Mouse (Mus musculus) intestine, postnatal 0 days (tissue): ENCODE measurements around the gene Fam89a. TPM values are rescaled to one million over a fixed set of nuclear protein-coding genes. Genes with fewer than 3 reads are reported as not detected.

ENCODE experiments used
- ATAC-seq: fragments of 200-750 bp; cut with Nextera tagmentation; 2 replicates; pipeline ENCODE4 v1.8.0; 2017; ENCODE audit warnings: mild to moderate bottlenecking, moderate TSS enrichment, moderate library complexity
- H3K27ac ChIP-seq: fragments of 300-500 bp; sonication (generic); 2 replicates; pipeline ENCODE4 v1.5.1; 2014; ENCODE audit warnings: mild to moderate bottlenecking, low read depth, low read length, moderate library complexity
- H3K27me3 ChIP-seq: fragments of 300-500 bp; sonication (generic); replicated peaks from 2 replicates; pipeline ENCODE4 v1.6.1; 2014; ENCODE audit warnings: low read length, mixed read lengths; ENCODE audit not compliant: control insufficient read depth, insufficient read depth
- H3K36me3 ChIP-seq: fragments of 300-500 bp; sonication (generic); 2 replicates; pipeline ENCODE4 v1.6.1; 2014; ENCODE audit warnings: mild to moderate bottlenecking, moderate library complexity; ENCODE audit not compliant: control insufficient read depth, insufficient read depth
- H3K4me1 ChIP-seq: fragments of 300-500 bp; sonication (generic); replicated peaks from 2 replicates; pipeline ENCODE4 v1.6.1; 2014; ENCODE audit warnings: antibody characterized with exemption, low read length, mixed read lengths; ENCODE audit not compliant: control insufficient read depth, insufficient read depth
- H3K4me2 ChIP-seq: fragments of 300-500 bp; sonication (generic); replicated peaks from 2 replicates; pipeline ENCODE4 v1.6.1; 2014; ENCODE audit warnings: low read depth, mild to moderate bottlenecking, moderate library complexity
- H3K4me3 ChIP-seq: fragments of 300-500 bp; sonication (generic); 2 replicates; pipeline ENCODE4 v1.5.1; 2014; ENCODE audit warnings: low read depth, low read length
- H3K9ac ChIP-seq: fragments of 300-500 bp; sonication (generic); 2 replicates; pipeline ENCODE4 v1.6.1; 2014; ENCODE audit warnings: mild to moderate bottlenecking, low read depth, low read length
- H3K9me3 ChIP-seq: fragments of 300-500 bp; sonication (generic); 2 replicates; pipeline ENCODE4 v1.6.1; 2016; ENCODE audit warnings: mixed run types; ENCODE audit not compliant: control insufficient read depth
- CTCF ChIP-seq: sonication (generic); IDR thresholded peaks from 2 replicates; pipeline ENCODE4 v1.5.1; 2016; ENCODE audit warnings: low read depth, mild to moderate bottlenecking, control low read depth, antibody characterized with exemption, moderate library complexity
- WGBS: fragments of 180-500 bp; shearing (Covaris S2); extraction: QIAGEN DNeasy Blood & Tissue Kit; methylation state at CpG from one replicate; pipeline ENCODE4 v1.1.7; 2014; 5-methylcytosine and 5-hydroxymethylcytosine counted together
- polyA plus RNA-seq: library from polyadenylated mRNA; unstranded; fragments of >200 nt; fragmentation: Nextera tagmentation; extraction: Ambion mirVana; gene quantifications from 2 replicates; pipeline ENCODE4 v1.2.1, GENCODE M21; 2015

Fam89a gene
- polyA plus RNA-seq, 1 experiment from 2014 or later = 1.9 TPM

DNA sequence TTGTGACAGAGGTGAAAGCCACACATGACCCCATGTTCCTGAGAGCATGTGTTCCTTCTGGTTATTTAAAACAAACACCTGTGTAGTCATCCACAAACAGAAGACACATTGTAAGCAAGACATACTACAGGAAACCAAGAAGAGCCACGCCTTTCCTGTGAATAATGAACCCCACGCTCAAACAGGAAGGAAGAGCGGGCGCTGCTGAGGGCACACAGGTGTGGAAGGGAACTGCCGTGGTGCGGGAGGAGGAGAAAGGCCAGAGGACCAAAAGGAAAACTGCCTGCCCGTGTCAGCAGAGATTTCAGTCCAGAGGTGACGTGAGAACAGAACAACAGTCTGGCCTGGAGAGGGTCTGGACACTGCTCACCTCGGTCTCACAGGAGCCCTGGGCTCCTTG lies 50.6 kb downstream of the Fam89a start:
- Histone ChIP-seq H3K9ac (no peak overlapping the region), H3K36me3 (peaks cover 32% of the 10 kb centered on the region; the same call in 1 of the 2 replicates), H3K4me2 (no peak overlapping the region), H3K9me3 (no peaks in the 10 kb centered on the region), H3K4me3 (no peak overlapping the region), H3K27ac (no peak overlapping the region), H3K27me3 (no peaks in the 10 kb centered on the region), H3K4me1 (no peaks in the 10 kb centered on the region)
- ATAC-seq = no peak
- TF ChIP-seq CTCF = no peak
- WGBS = 54% methylated on average over 9 of the region's 9 CpGs

- H3K9ac ChIP-seq = no peak overlapping the region
- peaks cover 32% of the 10 kb centered on the region; the same call in 1 of the 2 replicates for H3K36me3 ChIP-seq
- no peak overlapping the region for H3K4me2 ChIP-seq
- H3K27ac ChIP-seq = no peak overlapping the region
- 84% methylated on average over 5 of the region's 5 CpGs for WGBS
- no peaks in the 10 kb centered on the region for H3K9me3 ChIP-seq
- no peak for ATAC-seq
- no peak overlapping the region for H3K4me3 ChIP-seq
- TF ChIP-seq CTCF = no peak
- no peaks in the 10 kb centered on the region for H3K4me1 ChIP-seq
- no peaks in the 10 kb centered on the region for H3K27me3 ChIP-seq
Observed at GRCm38 (mm10) chr8:124700271-124700670, 51.4 kb downstream of the Fam89a start.

GRCm38 (mm10) chr8:124695424-124696100 lies 56.1 kb downstream of the Fam89a start:
- WGBS = 56% methylated on average over 22 of the region's 22 CpGs
- no peak for TF ChIP-seq CTCF
- H3K9ac ChIP-seq = no peak overlapping the region
- H3K4me2 ChIP-seq = no peak overlapping the region
- no peaks in the 10 kb centered on the region for H3K9me3 ChIP-seq
- peak; percentile 71 for ATAC-seq
- no peak overlapping the region for H3K27ac ChIP-seq
- H3K4me3 ChIP-seq = no peak overlapping the region
- no peaks in the 10 kb centered on the region for H3K27me3 ChIP-seq
- H3K4me1 ChIP-seq = no peaks in the 10 kb centered on the region
- peaks cover 53% of the 10 kb centered on the region for H3K36me3 ChIP-seq

- Histone ChIP-seq H3K36me3 (peaks cover 41% of the 10 kb centered on the region), H3K9ac (no peak overlapping the region), H3K27ac (no peak overlapping the region), H3K27me3 (no peaks in the 10 kb centered on the region), H3K4me2 (no peak overlapping the region), H3K4me3 (no peak overlapping the region), H3K4me1 (no peaks in the 10 kb centered on the region), H3K9me3 (no peaks in the 10 kb centered on the region)
- TF ChIP-seq CTCF = no peak
- no peak for ATAC-seq
- WGBS = 91% methylated on average over 4 of the region's 4 CpGs
Observed at GRCm38 (mm10) chr8:124691706-124692105, 59.9 kb downstream of the Fam89a start.

Other genes starting within 250 kb of the Fam89a start
- gene Cog2, start 231.1 kb downstream of the Fam89a start, polyA plus RNA-seq = 19.5 and 20.6 TPM in 2 replicates
- 11.3 and 11.8 TPM in 2 replicates for gene Agt, start 182.1 kb downstream of the Fam89a start, polyA plus RNA-seq
- gene Capn9, start 175.7 kb downstream of the Fam89a start, polyA plus RNA-seq = 2.0 and 2.7 TPM in 2 replicates
- 22.1 and 22.6 TPM in 2 replicates for gene 2310022B05Rik, start 88.5 kb downstream of the Fam89a start, polyA plus RNA-seq
- 19.0 and 20.2 TPM in 2 replicates for gene Ttc13, start 29.8 kb downstream of the Fam89a start, polyA plus RNA-seq
- 13.3 and 14.8 TPM in 2 replicates for gene Arv1, start 29.7 kb downstream of the Fam89a start, polyA plus RNA-seq
- gene Trim67, start 41.3 kb upstream of the Fam89a start, polyA plus RNA-seq = 0.23 and 0.29 TPM in 2 replicates
- 31.0 and 31.9 TPM in 2 replicates for gene Gnpat, start 111.2 kb upstream of the Fam89a start, polyA plus RNA-seq
- gene 2810004N23Rik, start 111.3 kb upstream of the Fam89a start, polyA plus RNA-seq = 17.7 and 20.6 TPM in 2 replicates
- 4.7 and 5.4 TPM in 2 replicates for gene Exoc8, start 145.9 kb upstream of the Fam89a start, polyA plus RNA-seq
- gene Sprtn, start 146.1 kb upstream of the Fam89a start, polyA plus RNA-seq = 4.5 and 4.7 TPM in 2 replicates
- gene Egln1, start 197.5 kb upstream of the Fam89a start, polyA plus RNA-seq = 8.2 and 8.5 TPM in 2 replicates